Mouse (Mus musculus) midbrain, embryonic 11.5 days (tissue): ENCODE measurements around the gene Slc35b4. TPM values are rescaled to one million over a fixed set of nuclear protein-coding genes. Genes with fewer than 3 reads are reported as not detected.

ENCODE experiments used
- ATAC-seq: fragments of 200-750 bp; cut with Nextera tagmentation; 2 replicates; pipeline ENCODE4 v1.8.0; 2017; ENCODE audit warnings: moderate TSS enrichment, moderate library complexity; ENCODE audit not compliant: low FRiP score
- DNase-seq: peaks from one replicate; pipeline ENCODE4 v3.0.0; 2015; ENCODE audit warnings: low spot score; ENCODE audit errors: missing footprints
- H3K27ac ChIP-seq: fragments of 300-500 bp; sonication (generic); 2 replicates; pipeline ENCODE4 v1.5.1; 2014; ENCODE audit warnings: low read depth, low read length
- H3K27me3 ChIP-seq: fragments of 300-500 bp; sonication (generic); 2 replicates; pipeline ENCODE4 v1.6.1; 2014; ENCODE audit warnings: mild to moderate bottlenecking, low read length, moderate library complexity, mixed read lengths; ENCODE audit not compliant: control insufficient read depth, insufficient read depth
- H3K36me3 ChIP-seq: fragments of 300-500 bp; sonication (generic); 2 replicates; pipeline ENCODE4 v1.6.1; 2014; ENCODE audit warnings: mild to moderate bottlenecking, low read length, moderate library complexity, mixed read lengths; ENCODE audit not compliant: control insufficient read depth, insufficient read depth
- H3K4me1 ChIP-seq: fragments of 300-500 bp; sonication (generic); 2 replicates; pipeline ENCODE4 v1.6.1; 2014; ENCODE audit warnings: low read length; ENCODE audit not compliant: control insufficient read depth, insufficient read depth
- H3K4me2 ChIP-seq: fragments of 300-500 bp; sonication (generic); 2 replicates; pipeline ENCODE4 v1.6.1; 2014; ENCODE audit warnings: mild to moderate bottlenecking, moderate library complexity
- H3K4me3 ChIP-seq: fragments of 300-500 bp; sonication (generic); 2 replicates; pipeline ENCODE4 v1.5.1; 2014; ENCODE audit warnings: low read depth, low read length
- H3K9ac ChIP-seq: fragments of 300-500 bp; sonication (generic); 2 replicates; pipeline ENCODE4 v1.6.1; 2014; ENCODE audit warnings: low read length
- H3K9me3 ChIP-seq: fragments of 300-500 bp; sonication (generic); 2 replicates; pipeline ENCODE4 v1.6.1; 2016; ENCODE audit warnings: low read length; ENCODE audit not compliant: control insufficient read depth
- WGBS: fragments of 180-500 bp; shearing (Covaris S2); extraction: QIAGEN DNeasy Blood & Tissue Kit; methylation state at CpG from one replicate; pipeline ENCODE4 v1.1.7; 2014; 5-methylcytosine and 5-hydroxymethylcytosine counted together
- polyA plus RNA-seq: library from polyadenylated mRNA; unstranded; fragments of >200 nt; fragmentation: Nextera tagmentation; extraction: Ambion mirVana; gene quantifications from 2 replicates; pipeline ENCODE4 v1.2.1, GENCODE M21; 2014

Gene Slc35b4
- polyA plus RNA-seq, 1 experiment from 2014 or later, result 55.8 TPM

- DNase-seq, result no peak
- WGBS, result 87% methylated on average over 6 of the region's 6 CpGs
- no peaks in the 10 kb centered on the region for H3K27me3 ChIP-seq
Observed at GRCm38 (mm10) chr6:34111406-34111805, 65.5 kb downstream of the Slc35b4 start.

GRCm38 (mm10) chr6:34110571-34110970 lies 66.3 kb downstream of the Slc35b4 start:
- no peaks in the 10 kb centered on the region for H3K9me3 ChIP-seq
- H3K4me3 ChIP-seq, result no peak overlapping the region
- no peak overlapping the region for H3K4me2 ChIP-seq
- H3K27me3 ChIP-seq, result no peaks in the 10 kb centered on the region
- no peak overlapping the region for H3K27ac ChIP-seq
- DNase-seq, result no peak
- no peak for ATAC-seq
- WGBS, result 64% methylated on average over 10 of the region's 10 CpGs
- H3K4me1 ChIP-seq, result no peaks in the 10 kb centered on the region
- no peaks in the 10 kb centered on the region for H3K36me3 ChIP-seq
- H3K9ac ChIP-seq, result no peak overlapping the region

More at GRCm38 (mm10) chr6:34111406-34111805, 65.5 kb downstream of the Slc35b4 start:
- no peak overlapping the region for H3K9ac ChIP-seq
- no peaks in the 10 kb centered on the region for H3K4me1 ChIP-seq
- no peak overlapping the region for H3K4me3 ChIP-seq
- no peak overlapping the region for H3K27ac ChIP-seq
- no peaks in the 10 kb centered on the region for H3K9me3 ChIP-seq
- no peak overlapping the region for H3K4me2 ChIP-seq
- no peaks in the 10 kb centered on the region for H3K36me3 ChIP-seq
- no peak for ATAC-seq

Other genes with a start within 250 kb of the Slc35b4 start
- 0.78 and 1.7 TPM in 2 replicates for gene Lrguk, start 147.7 kb downstream of the Slc35b4 start, polyA plus RNA-seq
- 216 and 221 TPM in 2 replicates for gene Akr1b3, start 140.4 kb upstream of the Slc35b4 start, polyA plus RNA-seq
- gene Akr1b8, start 177.0 kb upstream of the Slc35b4 start, polyA plus RNA-seq, result 23.0 and 25.5 TPM in 2 replicates
- 11.7 and 14.2 TPM in 2 replicates for gene Akr1b10, start 207.1 kb upstream of the Slc35b4 start, polyA plus RNA-seq
- gene Akr1b7, start 235.2 kb upstream of the Slc35b4 start, polyA plus RNA-seq, result not detected in 2 replicates